Mouse (Mus musculus): Measurements from ENCODE around the gene Sass6. TPM values are rescaled to one million over a fixed set of nuclear protein-coding genes. Genes with fewer than 3 reads are reported as not detected.
"Not testable (repeated sequence)": the region's sequence is repeated elsewhere in the genome, so short reads cannot be mapped to it uniquely, and the experiment has no call there.

Gene Sass6
- polyA plus RNA-seq, 1 experiment from 2014 or later = 13.1 TPM

DNA sequence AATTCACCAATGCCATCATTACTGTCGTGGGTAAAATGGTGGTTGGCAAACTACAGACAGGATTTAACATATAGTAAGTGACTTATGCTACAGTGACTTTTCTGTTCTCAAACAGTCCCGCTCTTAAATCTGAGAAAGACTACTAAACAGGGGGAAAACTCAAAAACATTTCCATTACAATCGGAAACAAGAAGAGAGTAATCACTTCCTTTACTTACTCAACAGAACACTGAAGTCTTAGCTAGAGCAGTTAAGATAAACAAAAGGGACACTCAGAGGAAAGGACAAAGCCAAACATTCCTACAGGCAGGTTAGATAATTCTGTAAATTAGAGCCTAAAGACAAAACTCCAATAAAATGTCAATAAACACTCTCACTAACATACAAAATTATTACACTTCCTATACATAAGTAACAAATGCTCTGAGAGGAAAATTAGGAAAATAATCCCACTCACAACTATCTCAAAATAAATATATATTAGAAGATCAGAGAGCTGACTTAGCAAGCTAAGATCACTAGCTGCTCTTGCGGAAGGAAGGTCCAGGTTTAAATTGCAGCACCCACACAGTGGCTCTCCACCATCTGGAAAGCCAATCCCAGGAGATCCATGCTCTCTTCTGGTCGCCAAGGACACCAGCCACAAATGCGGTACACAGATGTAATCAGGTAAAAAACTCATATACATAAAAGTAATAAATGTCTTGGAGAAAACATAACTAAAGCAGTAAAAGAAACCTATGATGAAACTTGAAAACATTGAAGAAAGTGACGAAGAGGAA is 61.6 kb downstream of the Sass6 start:
- H3K9me3 ChIP-seq (ENCODE audit: control insufficient read depth, low read length) = no peaks in the 10 kb centered on the region
- WGBS = 80% methylated on average over 7 of the region's 7 CpGs
- no peak overlapping the region for H3K4me2 ChIP-seq (replicated peaks)
- H3K4me1 ChIP-seq (replicated peaks; ENCODE audit: control insufficient read depth, insufficient read depth, low read length) = peaks cover 41% of the 10 kb centered on the region
- H3K36me3 ChIP-seq (replicated peaks; ENCODE audit: control insufficient read depth, insufficient read depth) = no peaks in the 10 kb centered on the region
- H3K9ac ChIP-seq = no peak overlapping the region
- no peak overlapping the region for H3K27ac ChIP-seq
- ATAC-seq (ENCODE audit: low FRiP score) (no peak), DNase-seq (ENCODE audit: low spot score) (no peak)
- H3K27me3 ChIP-seq (ENCODE audit: control insufficient read depth, insufficient read depth, low read length) = no peaks in the 10 kb centered on the region
- no peak overlapping the region for H3K4me3 ChIP-seq (replicated peaks; ENCODE audit: low read length)

DNA sequence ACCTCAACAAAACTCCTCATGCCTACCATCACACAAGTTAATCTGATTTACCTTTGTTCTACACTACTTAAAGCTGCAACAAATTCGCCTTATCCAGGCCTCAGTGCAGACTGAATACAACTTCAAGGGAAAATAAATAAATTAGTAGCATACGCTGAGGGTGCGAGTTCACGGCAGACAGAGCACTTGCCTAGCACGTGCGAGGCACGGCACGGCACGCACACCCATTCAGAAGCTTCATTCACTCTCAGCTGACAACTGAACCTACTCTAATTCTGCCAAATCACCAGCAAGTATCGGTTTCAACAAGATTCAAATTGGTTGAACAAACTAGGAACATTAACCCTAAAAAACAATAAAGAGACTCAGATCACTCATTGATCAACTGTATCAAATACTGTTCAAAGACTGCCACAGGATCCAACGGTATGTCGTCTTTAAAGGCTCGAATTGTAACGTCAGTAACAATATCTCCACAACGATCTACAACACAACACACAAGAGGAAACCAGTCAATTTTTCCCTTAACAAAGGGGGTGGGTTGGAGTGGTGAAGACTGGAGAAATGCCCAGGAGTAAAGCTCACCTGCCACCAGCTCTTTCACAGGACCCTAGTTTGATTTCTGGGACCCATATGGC is 64.3 kb downstream of the Sass6 start:
- ATAC-seq (ENCODE audit: low FRiP score) (no peak), DNase-seq (ENCODE audit: low spot score) (no peak)
- Histone ChIP-seq H3K4me3 (replicated peaks; ENCODE audit: low read length) (no peak overlapping the region), H3K27me3 (ENCODE audit: control insufficient read depth, insufficient read depth, low read length) (no peaks in the 10 kb centered on the region), H3K4me2 (replicated peaks) (no peak overlapping the region), H3K27ac (no peak overlapping the region), H3K9ac (no peak overlapping the region), H3K4me1 (replicated peaks; ENCODE audit: control insufficient read depth, insufficient read depth, low read length) (peaks cover 34% of the 10 kb centered on the region), H3K9me3 (ENCODE audit: control insufficient read depth, low read length) (no peaks in the 10 kb centered on the region), H3K36me3 (replicated peaks; ENCODE audit: control insufficient read depth, insufficient read depth) (no peaks in the 10 kb centered on the region)
- 80% methylated on average over 15 of the region's 15 CpGs for WGBS

DNA sequence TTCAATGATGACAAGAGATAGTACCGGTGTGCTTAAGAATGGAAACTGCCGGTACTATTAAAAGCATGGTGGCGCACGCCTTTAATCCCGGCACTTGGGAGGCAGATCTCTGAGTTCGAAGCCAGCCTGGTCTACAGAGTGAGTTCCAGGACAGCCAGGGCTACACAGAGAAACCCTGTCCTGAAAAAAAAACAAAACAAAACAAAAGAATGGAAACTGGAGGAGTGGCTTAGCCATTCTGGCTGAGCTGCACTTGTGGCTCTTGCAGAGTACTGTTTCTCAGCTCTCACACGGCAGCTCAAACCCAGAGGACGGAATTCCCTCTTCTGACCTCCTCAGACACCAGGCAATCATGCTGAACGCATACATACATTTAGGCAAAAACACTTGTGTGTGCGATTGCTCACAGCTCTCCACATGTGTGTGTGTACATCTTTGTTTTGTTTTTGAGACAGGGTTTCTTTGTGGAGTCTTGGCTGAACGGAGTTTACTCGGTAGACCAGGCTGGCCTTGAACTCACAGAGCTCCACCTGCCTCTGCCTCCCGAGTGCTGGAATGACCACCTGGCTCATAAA is 65.2 kb downstream of the Sass6 start:
- Histone ChIP-seq H3K9ac (no peak overlapping the region), H3K27me3 (ENCODE audit: control insufficient read depth, insufficient read depth, low read length) (no peaks in the 10 kb centered on the region), H3K4me2 (replicated peaks) (no peak overlapping the region), H3K27ac (no peak overlapping the region), H3K36me3 (replicated peaks; ENCODE audit: control insufficient read depth, insufficient read depth) (no peaks in the 10 kb centered on the region), H3K4me3 (replicated peaks; ENCODE audit: low read length) (no peak overlapping the region), H3K9me3 (ENCODE audit: control insufficient read depth, low read length) (no peaks in the 10 kb centered on the region), H3K4me1 (replicated peaks; ENCODE audit: control insufficient read depth, insufficient read depth, low read length) (peaks cover 34% of the 10 kb centered on the region)
- no peak for ATAC-seq (ENCODE audit: low FRiP score)
- WGBS = 81% methylated on average over 13 of the region's 13 CpGs
- DNase-seq (ENCODE audit: low spot score) = no peak

DNA sequence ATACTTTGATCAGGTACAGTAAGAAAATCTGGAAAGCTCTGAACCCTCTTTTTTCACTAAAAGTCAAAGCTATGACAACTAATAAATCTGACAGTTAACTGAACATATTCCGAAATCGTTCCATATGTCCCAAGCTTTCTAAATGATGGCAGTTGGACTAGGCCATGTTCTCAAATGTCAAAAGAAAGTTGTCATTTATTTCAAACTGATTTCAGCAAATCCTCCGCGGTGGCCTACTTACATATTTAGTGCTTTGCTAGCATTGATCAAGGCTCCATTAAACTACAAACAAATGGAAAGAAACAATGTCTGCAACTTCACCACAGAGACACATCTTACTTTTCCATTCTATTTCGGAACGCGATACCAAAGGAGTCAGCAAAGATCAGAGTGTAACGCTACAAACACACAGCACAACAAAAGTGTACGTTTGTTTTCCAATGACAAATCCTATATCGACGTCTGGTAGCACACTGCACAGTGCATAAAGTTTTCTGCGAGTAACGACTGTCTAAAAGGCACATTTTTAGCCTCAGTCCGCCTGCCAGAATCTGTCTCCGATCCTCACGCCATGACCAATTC is 66.6 kb downstream of the Sass6 start:
- Histone ChIP-seq H3K4me3 (replicated peaks; ENCODE audit: low read length) (peak overlapping the region; percentile 74), H3K9me3 (ENCODE audit: control insufficient read depth, low read length) (no peaks in the 10 kb centered on the region), H3K4me2 (replicated peaks) (peak overlapping the region; percentile 78), H3K36me3 (replicated peaks; ENCODE audit: control insufficient read depth, insufficient read depth) (no peaks in the 10 kb centered on the region), H3K27me3 (ENCODE audit: control insufficient read depth, insufficient read depth, low read length) (no peaks in the 10 kb centered on the region), H3K9ac (peak overlapping the region; percentile 98), H3K27ac (peak overlapping the region; percentile 95), H3K4me1 (replicated peaks; ENCODE audit: control insufficient read depth, insufficient read depth, low read length) (peaks cover 34% of the 10 kb centered on the region)
- ATAC-seq (ENCODE audit: low FRiP score) = no peak
- DNase-seq (ENCODE audit: low spot score) = no peak
- 7% methylated on average over 16 of the region's 16 CpGs for WGBS

DNA sequence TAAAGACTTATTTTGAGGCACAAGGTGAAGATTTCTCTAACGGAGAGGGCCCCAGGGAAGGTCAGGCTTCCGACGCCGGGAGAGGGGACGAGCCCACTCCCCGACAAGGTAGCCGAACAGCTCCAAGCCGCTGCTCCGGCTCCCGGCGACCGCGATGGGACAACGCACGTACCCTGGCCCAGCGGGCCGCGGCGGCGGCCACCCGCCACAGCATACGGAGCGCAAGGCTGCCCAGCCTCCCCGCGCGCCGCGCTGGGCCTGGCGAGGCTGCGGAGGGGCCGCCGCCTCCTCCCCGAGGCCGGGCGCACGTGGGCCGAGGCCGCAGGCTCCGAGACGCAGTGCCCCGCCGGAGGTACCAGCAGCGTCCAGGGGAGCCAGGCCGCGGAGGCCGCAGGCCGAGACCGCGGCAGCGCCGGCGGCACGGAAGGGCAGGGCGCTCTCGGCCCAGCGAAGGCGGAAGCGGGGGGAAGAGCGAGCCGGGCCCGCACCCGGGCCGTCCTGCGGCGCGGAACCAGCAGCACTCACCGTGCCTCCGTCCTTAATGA is 67.2 kb downstream of the Sass6 start:
- DNase-seq (ENCODE audit: low spot score) (peak; percentile 46), ATAC-seq (ENCODE audit: low FRiP score) (peak; percentile 87)
- Histone ChIP-seq H3K27ac (peak overlapping the region; percentile 95), H3K36me3 (replicated peaks; ENCODE audit: control insufficient read depth, insufficient read depth) (no peaks in the 10 kb centered on the region), H3K4me3 (replicated peaks; ENCODE audit: low read length) (peak overlapping the region; percentile 74), H3K4me2 (replicated peaks) (peak overlapping the region; percentile 78), H3K4me1 (replicated peaks; ENCODE audit: control insufficient read depth, insufficient read depth, low read length) (peaks cover 29% of the 10 kb centered on the region), H3K9me3 (ENCODE audit: control insufficient read depth, low read length) (no peaks in the 10 kb centered on the region), H3K27me3 (ENCODE audit: control insufficient read depth, insufficient read depth, low read length) (no peaks in the 10 kb centered on the region), H3K9ac (peak overlapping the region; percentile 98)
- under 1% methylated on average over 55 of the region's 68 CpGs for WGBS

- H3K4me1 ChIP-seq (replicated peaks; ENCODE audit: control insufficient read depth, insufficient read depth, low read length) = peaks cover 29% of the 10 kb centered on the region
- WGBS = under 1% methylated on average over 39 of the region's 39 CpGs
- no peaks in the 10 kb centered on the region for H3K36me3 ChIP-seq (replicated peaks; ENCODE audit: control insufficient read depth, insufficient read depth)
- no peaks in the 10 kb centered on the region for H3K27me3 ChIP-seq (ENCODE audit: control insufficient read depth, insufficient read depth, low read length)
- H3K9ac ChIP-seq = peak within 1 kb of the TSS; percentile 98
- H3K4me3 ChIP-seq (replicated peaks; ENCODE audit: low read length) = peak within 1 kb of the TSS; percentile 74
- peak within 1 kb of the TSS; percentile 78 for H3K4me2 ChIP-seq (replicated peaks)
- peak within 1 kb of the TSS; percentile 95 for H3K27ac ChIP-seq
- DNase-seq (ENCODE audit: low spot score) (peak; percentile 94), ATAC-seq (ENCODE audit: low FRiP score) (peak; percentile 99)
- H3K9me3 ChIP-seq (ENCODE audit: control insufficient read depth, low read length) = no peaks in the 10 kb centered on the region
These were observed 67.7 kb downstream of the Sass6 start, which contains the start of gene Mfsd14a for GRCm38 (mm10) chr3:116662463-116662863. Gene Mfsd14a, minus strand, starts transcription at chr3:116662677.

DNA sequence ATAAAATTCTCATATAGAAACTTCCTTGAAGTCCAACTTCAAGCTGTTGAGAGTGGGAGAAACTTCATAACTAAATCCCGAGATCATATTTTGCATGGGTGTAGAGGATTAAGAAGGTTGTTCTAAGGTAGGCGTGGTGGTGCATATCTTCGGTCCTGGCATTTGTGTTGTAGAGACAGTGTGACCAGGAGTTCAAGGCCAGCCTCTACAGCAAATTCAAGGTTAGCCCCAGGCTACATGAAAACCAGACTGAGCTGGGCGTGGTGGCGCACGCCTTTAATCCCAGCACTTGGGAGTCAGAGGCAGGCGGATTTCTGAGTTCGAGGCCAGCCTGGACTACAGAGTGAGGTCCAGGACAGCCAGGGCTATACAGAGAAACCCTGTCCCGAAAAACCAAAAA is 69.5 kb downstream of the Sass6 start:
- not testable (repeated sequence) for DNase-seq (ENCODE audit: low spot score); H3K4me2 ChIP-seq (replicated peaks); ATAC-seq (ENCODE audit: low FRiP score); H3K27ac ChIP-seq; H3K36me3 ChIP-seq (replicated peaks; ENCODE audit: control insufficient read depth, insufficient read depth); H3K9ac ChIP-seq; H3K27me3 ChIP-seq (ENCODE audit: control insufficient read depth, insufficient read depth, low read length); H3K9me3 ChIP-seq (ENCODE audit: control insufficient read depth, low read length); H3K4me3 ChIP-seq (replicated peaks; ENCODE audit: low read length)
- 87% methylated on average over 9 of the region's 9 CpGs for WGBS
- H3K4me1 ChIP-seq (replicated peaks; ENCODE audit: control insufficient read depth, insufficient read depth, low read length) = peaks cover 23% of the 10 kb centered on the region

Measured in hindbrain, embryonic 14.5 days (tissue).